Mouse (Mus musculus) spleen, adult 2 months (tissue): ENCODE measurements around the gene Cyp4a31. TPM values are rescaled to one million over a fixed set of nuclear protein-coding genes. Genes with fewer than 3 reads are reported as not detected.
"Not testable (repeated sequence)": the region's sequence is repeated elsewhere in the genome, so short reads cannot be mapped to it uniquely, and the experiment has no call there.

ENCODE experiments used
- DNase-seq, 2 experiments: peaks; one replicate each; pipeline versions ENCODE4 v3.0.0 to v3.0.0-alpha.2; 2012 to 2021; ENCODE audit warnings: low spot score in 2 of 2, low read depth in 1 of 2
- H3K27ac ChIP-seq: fragments of 200-500 bp; 2 replicates; pipeline ENCODE4 v1.5.1; 2012; ENCODE audit warnings: low read length, inconsistent platforms; ENCODE audit not compliant: insufficient read depth
- H3K27me3 ChIP-seq: fragments of 200-500 bp; 2 replicates; pipeline ENCODE4 v1.6.1; 2012; ENCODE audit warnings: mild to moderate bottlenecking, moderate library complexity, low read length, inconsistent platforms; ENCODE audit not compliant: control insufficient read depth, insufficient read depth
- H3K36me3 ChIP-seq: fragments of 200-500 bp; 2 replicates; pipeline ENCODE4 v1.6.1; 2012; ENCODE audit warnings: mild to moderate bottlenecking, low read length, inconsistent platforms; ENCODE audit not compliant: control insufficient read depth, insufficient read depth
- H3K4me1 ChIP-seq: fragments of 200-500 bp; 2 replicates; pipeline ENCODE4 v1.6.1; 2011; ENCODE audit warnings: inconsistent platforms; ENCODE audit not compliant: control insufficient read depth, insufficient read depth, insufficient read length
- H3K4me3 ChIP-seq: fragments of 200-500 bp; 2 replicates; pipeline ENCODE4 v1.5.1; 2011; ENCODE audit warnings: mild to moderate bottlenecking, inconsistent platforms; ENCODE audit not compliant: insufficient read depth, insufficient read length; ENCODE audit errors: extremely low read depth
- CTCF ChIP-seq: fragments of 200-500 bp; IDR thresholded peaks from 2 replicates; pipeline ENCODE4 v1.5.1; 2011; ENCODE audit warnings: mild to moderate bottlenecking, inconsistent platforms; ENCODE audit not compliant: insufficient read depth, insufficient read length, insufficient replicate concordance; ENCODE audit errors: extremely low read depth
- POLR2A ChIP-seq: fragments of 200-500 bp; IDR thresholded peaks from 2 replicates; pipeline ENCODE4 v1.6.1; 2011; ENCODE audit warnings: low read depth, low read length, inconsistent platforms
- WGBS: fragments of 180-500 bp; shearing (Covaris S2); methylation state at CpG from one replicate; pipeline ENCODE4 v1.1.7; 2018; 5-methylcytosine and 5-hydroxymethylcytosine counted together
- polyA plus RNA-seq: library from polyadenylated mRNA; depleted of rRNA; stranded (reverse); fragments of >200 nt; gene quantifications from 2 replicates; pipeline ENCODE4 v1.2.3, GENCODE M21; 2012; rRNA removed

Gene Cyp4a31
- not detected in 2 replicates for polyA plus RNA-seq

GRCm38 (mm10) chr4:115563401-115563800, at the start of gene Cyp4a31:
TSS of gene Cyp4a31 (plus strand) at chr4:115563649.
- no peak within 1 kb of the TSS for H3K4me3 ChIP-seq
- no peak for DNase-seq
- 86% methylated on average over 3 of the region's 3 CpGs for WGBS
- H3K27ac ChIP-seq: no peak within 1 kb of the TSS
- H3K27me3 ChIP-seq: no peaks in the 10 kb centered on the region
- H3K36me3 ChIP-seq: no peaks in the 10 kb centered on the region
- TF ChIP-seq POLR2A: no peak
- no peak for TF ChIP-seq CTCF
- H3K4me1 ChIP-seq: no peaks in the 10 kb centered on the region

GRCm38 (mm10) chr4:115513964-115514363, 49.5 kb upstream of the Cyp4a31 start:
- not testable (repeated sequence) for H3K27me3 ChIP-seq, H3K4me3 ChIP-seq, H3K36me3 ChIP-seq, DNase-seq, H3K4me1 ChIP-seq, H3K27ac ChIP-seq

GRCm38 (mm10) chr4:115518000-115518399, 45.4 kb upstream of the Cyp4a31 start, which contains the start of gene Cyp4a10:
TSS of gene Cyp4a10 (plus strand) at chr4:115518264.
- H3K27ac ChIP-seq, H3K36me3 ChIP-seq, H3K27me3 ChIP-seq, DNase-seq, H3K4me3 ChIP-seq, H3K4me1 ChIP-seq: not testable (repeated sequence)
- 88% methylated on average over 5 of the region's 5 CpGs for WGBS

- TF ChIP-seq POLR2A (no peak), CTCF (no peak)
- Histone ChIP-seq H3K4me3 (no peak overlapping the region), H3K4me1 (no peaks in the 10 kb centered on the region), H3K27ac (no peak overlapping the region), H3K27me3 (no peaks in the 10 kb centered on the region), H3K36me3 (no peaks in the 10 kb centered on the region)
- DNase-seq: no peak
- 62% methylated on average over 4 of the region's 4 CpGs for WGBS
These were observed 44.0 kb upstream of the Cyp4a31 start for GRCm38 (mm10) chr4:115519444-115519843.

GRCm38 (mm10) chr4:115521766-115522165, 41.7 kb upstream of the Cyp4a31 start:
- Histone ChIP-seq H3K4me3 (no peak overlapping the region), H3K27ac (no peak overlapping the region), H3K36me3 (no peaks in the 10 kb centered on the region), H3K27me3 (no peaks in the 10 kb centered on the region), H3K4me1 (no peaks in the 10 kb centered on the region)
- no peak for DNase-seq
- TF ChIP-seq POLR2A (no peak), CTCF (no peak)
- 93% methylated on average over 2 of the region's 2 CpGs for WGBS

GRCm38 (mm10) chr4:115545101-115545500, 18.3 kb upstream of the Cyp4a31 start:
- no peak overlapping the region for H3K4me3 ChIP-seq
- TF ChIP-seq POLR2A (no peak), CTCF (no peak)
- no peaks in the 10 kb centered on the region for H3K4me1 ChIP-seq
- no peak for DNase-seq
- no peak overlapping the region for H3K27ac ChIP-seq
- WGBS: 63% methylated on average over 1 of the region's 1 CpGs
- H3K27me3 ChIP-seq: no peaks in the 10 kb centered on the region
- H3K36me3 ChIP-seq: no peaks in the 10 kb centered on the region

GRCm38 (mm10) chr4:115546141-115546828, 17.2 kb upstream of the Cyp4a31 start:
- 66% methylated on average over 2 of the region's 2 CpGs for WGBS
- Histone ChIP-seq H3K27me3 (no peaks in the 10 kb centered on the region), H3K4me3 (no peak overlapping the region), H3K4me1 (no peaks in the 10 kb centered on the region), H3K27ac (no peak overlapping the region), H3K36me3 (no peaks in the 10 kb centered on the region)
- TF ChIP-seq CTCF: no peak
- TF ChIP-seq POLR2A: no peak
- DNase-seq: no peak
